Mouse (Mus musculus) embryonic fibroblast, embryonic 13.5 days (primary cell): ENCODE measurements around the gene Sgsm2.

Source experiments
- CTCF ChIP-seq: IDR thresholded peaks from 2 replicates; pipeline ENCODE4 v1.5.1; 2011; ENCODE audit warnings: mild to moderate bottlenecking, control low read depth, low read length, moderate library complexity, borderline replicate concordance; ENCODE audit not compliant: insufficient read depth
- POLR2A ChIP-seq: IDR thresholded peaks from 2 replicates; pipeline ENCODE4 v1.6.1; 2011; ENCODE audit warnings: low read depth, mild to moderate bottlenecking, control low read depth, low read length, moderate library complexity

DNA sequence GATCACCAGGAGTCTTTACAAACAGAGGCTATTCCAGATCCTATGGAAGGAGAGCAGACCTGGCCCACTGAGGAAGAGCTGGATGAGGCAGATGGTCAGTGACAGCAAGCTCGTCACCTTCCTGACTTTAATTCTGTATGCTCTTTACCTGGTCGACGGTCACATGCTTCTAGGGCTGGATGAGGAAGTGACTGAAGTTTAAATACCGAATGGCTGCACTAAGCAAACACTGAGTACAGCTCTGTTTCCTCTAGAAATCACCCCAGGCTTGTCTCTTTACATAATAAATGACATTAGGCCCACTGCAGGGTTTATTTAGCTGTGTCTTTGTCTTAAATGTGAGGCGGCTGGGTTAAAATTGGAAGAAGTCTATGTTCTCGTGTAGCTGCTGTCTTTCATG is 4.7 kb upstream of the Sgsm2 start:
- TF ChIP-seq CTCF (no peak), POLR2A (no peak)
